Mouse (Mus musculus): ENCODE measurements around the gene Rin1.
"Not testable (repeated sequence)": the region's sequence is repeated elsewhere in the genome, so short reads cannot be mapped to it uniquely, and the experiment has no call there.

Rin1 gene

GRCm38 (mm10) chr19:5068570-5069234, 18.4 kb downstream of the Rin1 start:
- DNase-seq (ENCODE audit: low spot score) = no peak

GRCm38 (mm10) chr19:5069486-5069885, 19.2 kb downstream of the Rin1 start:
- no peak for DNase-seq (ENCODE audit: low spot score)

- no peak for DNase-seq (ENCODE audit: low spot score)
These were observed 19.7 kb downstream of the Rin1 start for GRCm38 (mm10) chr19:5069978-5070377.

- DNase-seq (ENCODE audit: low spot score) = no peak
These were observed 20.8 kb downstream of the Rin1 start for GRCm38 (mm10) chr19:5071077-5071476.

GRCm38 (mm10) chr19:5071545-5072369, 21.5 kb downstream of the Rin1 start:
- DNase-seq (ENCODE audit: low spot score) = no peak

- DNase-seq (ENCODE audit: low spot score) = no peak
These were observed 22.2 kb downstream of the Rin1 start for GRCm38 (mm10) chr19:5072389-5073019.

GRCm38 (mm10) chr19:5073028-5073427, 22.7 kb downstream of the Rin1 start:
- no peak for DNase-seq (ENCODE audit: low spot score)

GRCm38 (mm10) chr19:5073518-5073917, 23.2 kb downstream of the Rin1 start:
- DNase-seq (ENCODE audit: low spot score) = no peak

GRCm38 (mm10) chr19:5079279-5079678, 29.0 kb downstream of the Rin1 start:
- DNase-seq (ENCODE audit: low spot score) = no peak

GRCm38 (mm10) chr19:5082005-5082404, 31.7 kb downstream of the Rin1 start:
- DNase-seq (ENCODE audit: low spot score) = no peak

GRCm38 (mm10) chr19:5082596-5082995, 32.3 kb downstream of the Rin1 start:
- no peak for DNase-seq (ENCODE audit: low spot score)

GRCm38 (mm10) chr19:5083961-5084833, 33.9 kb downstream of the Rin1 start:
- no peak for DNase-seq (ENCODE audit: low spot score)

- no peak for DNase-seq (ENCODE audit: low spot score)
These were observed 34.5 kb downstream of the Rin1 start for GRCm38 (mm10) chr19:5084834-5085144.

- DNase-seq (ENCODE audit: low spot score) = no peak
These were observed 35.0 kb downstream of the Rin1 start, which contains the start of gene Tmem151a for GRCm38 (mm10) chr19:5085145-5085863. Gene Tmem151a (minus strand): TSS chr19:5085531.

- DNase-seq (ENCODE audit: low spot score) = not testable (repeated sequence)
These were observed 36.3 kb downstream of the Rin1 start for GRCm38 (mm10) chr19:5086533-5086932.

GRCm38 (mm10) chr19:5087884-5088728, 37.8 kb downstream of the Rin1 start, which contains the start of gene Yif1a:
Gene Yif1a (plus strand): TSS chr19:5088538.
- DNase-seq (ENCODE audit: low spot score) = peak; percentile 93

GRCm38 (mm10) chr19:5089324-5089723, 39.0 kb downstream of the Rin1 start:
- no peak for DNase-seq (ENCODE audit: low spot score)

GRCm38 (mm10) chr19:5092083-5092482, 41.8 kb downstream of the Rin1 start:
- no peak for DNase-seq (ENCODE audit: low spot score)

- no peak for DNase-seq (ENCODE audit: low spot score)
These were observed 43.4 kb downstream of the Rin1 start for GRCm38 (mm10) chr19:5093481-5094242.

GRCm38 (mm10) chr19:5094243-5094632, 44.0 kb downstream of the Rin1 start:
- peak; percentile 90 for DNase-seq (ENCODE audit: low spot score)
